Mouse (Mus musculus): ENCODE results near the gene Cox15.

- no peak for TF ChIP-seq CTCF (IDR thresholded peaks at IDR 0.05; ENCODE audit: low read depth)
- TF ChIP-seq EP300 (IDR thresholded peaks at IDR 0.05; ENCODE audit: low read depth): no peak
Measured at GRCm38 (mm10) chr19:43708206-43708605, 44.6 kb downstream of the Cox15 start.
